ENCODE assay signal across 8 mouse cellular contexts in the genomic region with DNA sequence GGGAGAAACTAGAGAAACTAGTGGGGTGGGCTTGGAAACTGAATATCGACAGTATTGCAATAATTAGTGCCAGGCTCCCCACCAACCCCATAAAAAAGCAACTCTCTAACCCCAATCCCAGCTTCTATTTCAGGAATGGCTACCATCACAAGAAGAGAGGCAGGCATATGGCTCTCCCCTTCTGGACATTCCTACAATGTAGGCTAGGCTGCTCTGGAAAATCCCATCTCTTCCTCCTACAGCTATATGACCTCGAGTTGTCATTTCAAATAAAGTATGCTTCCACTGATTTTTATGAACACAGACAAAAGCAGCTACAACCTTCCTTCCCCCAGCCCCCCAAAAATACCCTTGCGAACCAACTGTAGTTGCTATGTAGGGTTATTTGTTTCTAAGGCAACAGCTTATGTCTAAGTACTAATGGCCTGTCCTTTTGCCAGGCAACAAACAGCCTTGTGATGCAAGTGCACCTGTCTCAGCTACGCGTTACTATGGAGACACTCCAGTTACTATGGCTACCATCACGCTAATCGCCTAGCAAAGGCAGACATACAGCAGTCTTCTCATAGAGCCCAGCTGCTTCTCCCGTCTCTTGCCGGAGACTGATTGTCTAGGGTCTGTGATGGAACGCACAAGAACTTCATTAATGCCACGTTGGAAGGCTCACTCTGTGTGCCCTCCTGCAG.
DNase-seq lines count a peak whose midpoint lies in the region; ATAC-seq and TF ChIP-seq lines count a peak whose summit lies in the region.
"Had no signal": no experiment of that assay in that cellular context is flagged by ENCODE, and none has a peak within 500 bp of the region (broad histone marks: within the 10 kb centered on the region; RNA-seq: fewer than 3 reads in every experiment).

No protein-coding gene starts in this region.

- peak overlapping the region; percentile 19; the same call in 1 of the 2 replicates for H3K4me2 ChIP-seq in midbrain, embryonic 15.5 days
- no peak overlapping the region for H3K4me2 ChIP-seq in lung, postnatal 0 days (replicated peaks; ENCODE audit: low read depth, low read length)
- H3K4me2 ChIP-seq: stomach, embryonic 15.5 days had no signal

- no peaks in the 10 kb centered on the region for H3K36me3 ChIP-seq in midbrain, embryonic 15.5 days (replicated peaks)
- no peaks in the 10 kb centered on the region for H3K36me3 ChIP-seq in lung, postnatal 0 days (ENCODE audit: insufficient read depth, low read length)
- H3K36me3 ChIP-seq: stomach, embryonic 15.5 days had no signal

- peaks cover 69% of the 10 kb centered on the region for H3K4me1 ChIP-seq in midbrain, embryonic 15.5 days
- H3K4me1 ChIP-seq in lung, postnatal 0 days (ENCODE audit: insufficient read depth, low read depth, low read length) = peaks cover 30% of the 10 kb centered on the region

- 10% methylated on average over 11 of the region's 11 CpGs for whole genome bisulfite sequencing in midbrain, embryonic 15.5 days
- WGBS in lung, postnatal 0 days = 83% methylated on average over 11 of the region's 11 CpGs

- peak; percentile 59 for DNase-seq in embryo, embryonic 9.5 days (ENCODE audit: extremely low spot score)
- peak; percentile 82 to 92 for DNase-seq in layer of hippocampus, adult 18-20 months (ENCODE audit: low spot score in 2 of 2)
- no peak for DNase-seq in lung, postnatal 0 days (ENCODE audit: low spot score)

- no peaks in the 10 kb centered on the region for H3K9me3 ChIP-seq in midbrain, embryonic 15.5 days
- no peaks in the 10 kb centered on the region for H3K9me3 ChIP-seq in lung, postnatal 0 days (ENCODE audit: low read length)
- H3K9me3 ChIP-seq: stomach, embryonic 15.5 days had no signal

- H3K9ac ChIP-seq in midbrain, embryonic 15.5 days = no peak overlapping the region
- H3K9ac ChIP-seq in lung, postnatal 0 days (replicated peaks; ENCODE audit: low read depth) = no peak overlapping the region
- H3K9ac ChIP-seq: stomach, embryonic 15.5 days had no signal

- TF ChIP-seq CTCF in lung, postnatal 0 days (IDR thresholded peaks at IDR 0.05) = no peak

- no peaks in the 10 kb centered on the region for H3K27me3 ChIP-seq in midbrain, embryonic 15.5 days (replicated peaks)
- H3K27me3 ChIP-seq in lung, postnatal 0 days (replicated peaks; ENCODE audit: insufficient read depth, low read length) = no peaks in the 10 kb centered on the region
- H3K27me3 ChIP-seq: stomach, embryonic 15.5 days had no signal

- no peak for TF ChIP-seq EP300 in lung, postnatal 0 days (IDR thresholded peaks at IDR 0.05)

- peak; percentile 71; the same call in 1 of the 2 replicates for ATAC-seq in cerebellum, adult (ENCODE audit: insufficient number of reproducible peaks, low FRiP score, low TSS enrichment)
- peak; percentile 96 for ATAC-seq in midbrain, embryonic 15.5 days (replicated peaks)
- no peak for ATAC-seq in erythroid progenitor cell, adult 5-6 weeks (replicated peaks; ENCODE audit: low FRiP score, poor library complexity, severe bottlenecking)
- no peak for ATAC-seq in lung, postnatal 0 days
- ATAC-seq in erythroblast, adult 5-6 weeks (replicated peaks; ENCODE audit: low FRiP score, poor library complexity, severe bottlenecking) = no peak

- no peak overlapping the region for H3K4me3 ChIP-seq in midbrain, embryonic 15.5 days
- H3K4me3 ChIP-seq in lung, postnatal 0 days (ENCODE audit: low read depth, low read length) = no peak overlapping the region
- H3K4me3 ChIP-seq: stomach, embryonic 15.5 days had no signal

- peak overlapping the region; percentile 88 for H3K27ac ChIP-seq in midbrain, embryonic 15.5 days
- H3K27ac ChIP-seq in lung, postnatal 0 days (ENCODE audit: low read length) = no peak overlapping the region
- H3K27ac ChIP-seq: stomach, embryonic 15.5 days had no signal

Comparison
In these comparisons a context has a peak if more than half of its experiments do, and no peak if none do; other contexts are left out.
1. ATAC-seq: peak in cerebellum, adult (single experiment) and midbrain, embryonic 15.5 days (single experiment); none in erythroid progenitor cell, adult 5-6 weeks (single experiment), lung, postnatal 0 days (single experiment) and erythroblast, adult 5-6 weeks (single experiment).